Mouse (Mus musculus): Measurements from ENCODE around the gene Enkur. TPM values are rescaled to one million over a fixed set of nuclear protein-coding genes. Genes with fewer than 3 reads are reported as not detected.

The Enkur gene
- polyA plus RNA-seq, 1 experiment: 4.7 TPM

GRCm38 (mm10) chr2:21182811-21183210 is 22.4 kb downstream of the Enkur start:
- no peak for TF ChIP-seq CTCF (IDR thresholded peaks at IDR 0.05; ENCODE audit: borderline replicate concordance, extremely low read depth, insufficient read depth, insufficient read length)
- no peak for TF ChIP-seq POLR2A (IDR thresholded peaks at IDR 0.05; ENCODE audit: borderline replicate concordance, extremely low read depth, insufficient read depth, insufficient read length, poor library complexity, severe bottlenecking)
- no peak for DNase-seq (ENCODE audit: low read depth)

GRCm38 (mm10) chr2:21179136-21179535 is 26.0 kb downstream of the Enkur start:
- no peak for DNase-seq (ENCODE audit: low read depth)
- TF ChIP-seq CTCF (IDR thresholded peaks at IDR 0.05; ENCODE audit: borderline replicate concordance, extremely low read depth, insufficient read depth, insufficient read length) (no peak), POLR2A (IDR thresholded peaks at IDR 0.05; ENCODE audit: borderline replicate concordance, extremely low read depth, insufficient read depth, insufficient read length, poor library complexity, severe bottlenecking) (no peak)

GRCm38 (mm10) chr2:21172797-21173196 is 32.4 kb downstream of the Enkur start:
- DNase-seq (ENCODE audit: low read depth): no peak
- TF ChIP-seq POLR2A (IDR thresholded peaks at IDR 0.05; ENCODE audit: borderline replicate concordance, extremely low read depth, insufficient read depth, insufficient read length, poor library complexity, severe bottlenecking) (no peak), CTCF (IDR thresholded peaks at IDR 0.05; ENCODE audit: borderline replicate concordance, extremely low read depth, insufficient read depth, insufficient read length) (no peak)

- TF ChIP-seq POLR2A (IDR thresholded peaks at IDR 0.05; ENCODE audit: borderline replicate concordance, extremely low read depth, insufficient read depth, insufficient read length, poor library complexity, severe bottlenecking) (no peak), CTCF (IDR thresholded peaks at IDR 0.05; ENCODE audit: borderline replicate concordance, extremely low read depth, insufficient read depth, insufficient read length) (no peak)
Observed at GRCm38 (mm10) chr2:21167916-21168315, 37.2 kb downstream of the Enkur start.

DNA sequence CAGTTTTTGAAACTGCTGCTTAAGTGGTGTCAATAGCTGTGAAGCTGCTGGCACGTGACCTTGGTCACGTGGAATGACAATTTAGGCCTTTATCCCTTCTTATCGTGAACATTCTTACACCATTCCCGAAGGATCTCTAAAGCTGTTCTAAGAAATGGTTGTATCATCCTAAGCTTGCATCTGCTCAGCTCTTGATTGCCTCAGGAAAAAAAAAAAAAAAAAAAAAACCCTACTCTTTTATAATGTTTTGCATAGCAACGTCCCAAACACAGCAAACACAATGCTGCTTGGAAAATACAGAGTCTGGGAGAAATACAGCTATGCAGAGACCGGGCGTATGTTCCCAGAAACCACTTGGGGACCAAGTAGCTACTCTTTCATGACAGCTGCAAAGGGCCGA is 40.9 kb downstream of the Enkur start:
- no peak for DNase-seq (ENCODE audit: low read depth)
- TF ChIP-seq CTCF (IDR thresholded peaks at IDR 0.05; ENCODE audit: borderline replicate concordance, extremely low read depth, insufficient read depth, insufficient read length) (no peak), POLR2A (IDR thresholded peaks at IDR 0.05; ENCODE audit: borderline replicate concordance, extremely low read depth, insufficient read depth, insufficient read length, poor library complexity, severe bottlenecking) (no peak)

More at GRCm38 (mm10) chr2:21167916-21168315, 37.2 kb downstream of the Enkur start:
- no peak for DNase-seq (ENCODE audit: low read depth)

GRCm38 (mm10) chr2:21153469-21153868 is 51.7 kb downstream of the Enkur start:
- TF ChIP-seq CTCF (IDR thresholded peaks at IDR 0.05; ENCODE audit: borderline replicate concordance, extremely low read depth, insufficient read depth, insufficient read length) (no peak), POLR2A (IDR thresholded peaks at IDR 0.05; ENCODE audit: borderline replicate concordance, extremely low read depth, insufficient read depth, insufficient read length, poor library complexity, severe bottlenecking) (no peak)

DNA sequence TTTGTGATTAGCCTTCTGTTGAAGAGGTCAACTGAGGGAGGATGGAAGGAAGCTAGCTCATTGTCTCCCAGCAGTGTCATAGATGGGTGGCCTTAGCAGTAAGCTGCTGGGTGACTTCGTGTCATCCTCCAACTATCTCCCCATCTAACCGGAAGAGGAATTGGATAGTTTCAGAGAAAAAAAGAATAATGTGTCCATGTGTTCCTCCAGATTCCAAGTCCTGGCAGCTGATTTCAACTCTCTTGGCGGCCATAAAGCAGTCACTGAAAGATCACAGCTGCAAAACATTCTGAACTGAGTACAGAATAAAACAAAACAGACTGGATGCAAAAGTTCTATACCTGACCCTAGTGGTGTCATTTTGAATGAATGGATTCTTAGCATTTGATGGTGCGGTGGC is 58.0 kb downstream of the Enkur start:
- TF ChIP-seq POLR2A (IDR thresholded peaks at IDR 0.05; ENCODE audit: borderline replicate concordance, extremely low read depth, insufficient read depth, insufficient read length, poor library complexity, severe bottlenecking) (no peak), CTCF (IDR thresholded peaks at IDR 0.05; ENCODE audit: borderline replicate concordance, extremely low read depth, insufficient read depth, insufficient read length) (no peak)
- DNase-seq (ENCODE audit: low read depth): no peak

More at GRCm38 (mm10) chr2:21153469-21153868, 51.7 kb downstream of the Enkur start:
- DNase-seq (ENCODE audit: low read depth): no peak

DNA sequence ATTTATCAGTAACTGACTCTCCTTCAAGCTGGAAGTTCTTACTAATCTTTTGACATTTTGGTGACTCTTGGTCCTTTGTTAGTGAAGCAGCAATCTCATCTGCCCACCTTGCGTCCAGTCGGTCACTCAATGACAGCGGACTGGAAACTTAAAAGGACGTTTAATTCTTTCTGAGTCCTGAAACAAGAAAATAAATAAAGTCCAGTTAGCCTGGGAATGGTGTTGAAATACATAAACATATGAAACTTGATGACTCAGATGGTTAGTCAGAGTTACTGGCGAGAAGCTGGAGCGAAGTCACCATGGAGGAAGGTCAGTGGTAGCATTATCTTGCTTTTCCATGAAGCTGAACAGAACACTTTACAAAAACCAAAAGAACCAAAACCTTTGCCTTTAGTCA is 58.7 kb downstream of the Enkur start:
- no peak for DNase-seq (ENCODE audit: low read depth)
- no peak for TF ChIP-seq POLR2A (IDR thresholded peaks at IDR 0.05; ENCODE audit: borderline replicate concordance, extremely low read depth, insufficient read depth, insufficient read length, poor library complexity, severe bottlenecking)
- TF ChIP-seq CTCF (IDR thresholded peaks at IDR 0.05; ENCODE audit: borderline replicate concordance, extremely low read depth, insufficient read depth, insufficient read length): no peak

DNA sequence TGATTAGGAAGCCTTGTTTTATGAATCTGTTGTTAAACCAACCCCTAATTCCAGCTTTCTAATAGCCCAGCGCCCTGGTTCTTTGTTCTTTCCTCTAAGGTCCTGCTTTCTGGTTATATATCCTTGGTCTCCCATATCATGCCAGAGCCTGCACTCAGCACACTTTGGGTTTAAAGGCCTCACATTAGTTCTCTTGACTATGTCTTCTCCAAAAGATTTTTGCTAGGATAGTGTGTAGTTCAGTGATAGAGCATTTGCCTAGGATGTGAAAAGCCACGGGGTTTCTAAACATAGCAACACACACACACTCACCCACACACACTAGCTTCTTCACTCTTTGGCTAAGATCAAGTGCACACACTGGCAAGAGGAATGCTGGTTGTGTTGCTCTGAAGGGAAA is 62.5 kb downstream of the Enkur start:
- TF ChIP-seq CTCF (IDR thresholded peaks at IDR 0.05; ENCODE audit: borderline replicate concordance, extremely low read depth, insufficient read depth, insufficient read length): no peak
- no peak for TF ChIP-seq POLR2A (IDR thresholded peaks at IDR 0.05; ENCODE audit: borderline replicate concordance, extremely low read depth, insufficient read depth, insufficient read length, poor library complexity, severe bottlenecking)

DNA sequence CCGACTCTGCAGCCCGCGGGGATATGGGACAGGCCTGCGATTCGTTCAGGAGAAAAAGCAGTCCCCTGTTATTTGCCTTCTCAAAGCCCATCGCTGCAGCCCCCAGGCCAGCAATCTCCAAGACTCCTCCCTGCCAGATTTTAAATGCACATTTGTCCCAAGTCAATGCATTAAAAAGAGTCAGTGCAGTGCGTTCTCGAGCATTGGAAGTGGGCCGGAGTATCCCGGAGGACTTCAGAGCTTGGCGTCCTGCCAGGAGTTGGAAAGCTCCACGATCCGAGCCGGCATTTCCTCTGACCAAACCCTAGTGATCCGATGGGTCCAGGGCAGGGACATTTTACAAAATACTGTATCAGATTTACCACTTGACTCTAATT is 63.0 kb downstream of the Enkur start:
- DNase-seq (ENCODE audit: low read depth): peak; percentile 85
- TF ChIP-seq POLR2A (IDR thresholded peaks at IDR 0.05; ENCODE audit: borderline replicate concordance, extremely low read depth, insufficient read depth, insufficient read length, poor library complexity, severe bottlenecking) (no peak), CTCF (IDR thresholded peaks at IDR 0.05; ENCODE audit: borderline replicate concordance, extremely low read depth, insufficient read depth, insufficient read length) (no peak)

More for the DNA sequence above, 62.5 kb downstream of the Enkur start:
- DNase-seq (ENCODE audit: low read depth): peak; percentile 64

- peak; percentile 82 for DNase-seq (ENCODE audit: low read depth)
- peak; percentile 47; the same call in 1 of the 2 replicates for TF ChIP-seq POLR2A (IDR thresholded peaks at IDR 0.05; ENCODE audit: borderline replicate concordance, extremely low read depth, insufficient read depth, insufficient read length, poor library complexity, severe bottlenecking)
- TF ChIP-seq CTCF (IDR thresholded peaks at IDR 0.05; ENCODE audit: borderline replicate concordance, extremely low read depth, insufficient read depth, insufficient read length): 0 out of 2 replicates have a peak, but pooled peaks have one; percentile 7
Observed at GRCm38 (mm10) chr2:21141520-21142203, 63.5 kb downstream of the Enkur start.

DNA sequence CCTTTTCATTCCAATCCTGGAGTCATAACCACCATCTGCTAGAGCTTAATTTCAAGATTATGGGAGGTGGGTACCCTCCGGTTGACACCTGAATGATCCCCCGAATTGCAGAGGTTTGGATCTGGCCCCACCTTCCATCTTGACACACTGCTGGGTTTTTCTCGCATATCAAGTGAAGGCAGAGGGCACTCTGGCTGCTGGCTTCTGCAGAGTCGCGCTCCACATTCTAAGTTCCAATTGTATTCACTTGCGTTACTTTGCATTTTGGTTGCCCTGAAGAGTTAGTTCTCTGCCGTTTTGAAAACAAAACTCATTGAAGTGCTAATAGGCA is 64.0 kb downstream of the Enkur start:
- no peak for TF ChIP-seq POLR2A (IDR thresholded peaks at IDR 0.05; ENCODE audit: borderline replicate concordance, extremely low read depth, insufficient read depth, insufficient read length, poor library complexity, severe bottlenecking)
- no peak for TF ChIP-seq CTCF (IDR thresholded peaks at IDR 0.05; ENCODE audit: borderline replicate concordance, extremely low read depth, insufficient read depth, insufficient read length)
- DNase-seq (ENCODE audit: low read depth): no peak

Other genes with a start within 250 kb of the Enkur start
- gene Arhgap21, start 236.5 kb downstream of the Enkur start, polyA plus RNA-seq (2012; rRNA removed): 62.6 and 107 TPM in 2 replicates
- gene Thnsl1, start 359 bp upstream of the Enkur start, polyA plus RNA-seq (2012; rRNA removed): 15.4 and 15.7 TPM in 2 replicates
- 2.6 and 4.5 TPM in 2 replicates for gene Gpr158, start 162.2 kb upstream of the Enkur start, polyA plus RNA-seq (2012; rRNA removed)

Measured in brain, embryonic 14.5 days (tissue).